Mouse (Mus musculus) yolk sac, embryonic 10.5 days (tissue): Measurements from ENCODE around the gene Tssk1.

ENCODE experiments used
- DNase-seq: peaks from one replicate; pipeline ENCODE4 v3.0.0-alpha.2; 2017; ENCODE audit warnings: low spot score

Gene Tssk1

GRCm38 (mm10) chr16:17893923-17894322 is at the start of gene Tssk1:
Gene Tssk1 (plus strand): TSS chr16:17894223.
- no peak for DNase-seq

GRCm38 (mm10) chr16:17848431-17848830 is 45.6 kb upstream of the Tssk1 start:
- no peak for DNase-seq

- DNase-seq = peak; percentile 26
Observed at GRCm38 (mm10) chr16:17848928-17849327, 45.1 kb upstream of the Tssk1 start.

- no peak for DNase-seq
Observed at GRCm38 (mm10) chr16:17849486-17849885, 44.5 kb upstream of the Tssk1 start.

GRCm38 (mm10) chr16:17851331-17851730 is 42.7 kb upstream of the Tssk1 start:
- DNase-seq = no peak

GRCm38 (mm10) chr16:17851860-17852259 is 42.2 kb upstream of the Tssk1 start:
- no peak for DNase-seq

- DNase-seq = no peak
Observed at GRCm38 (mm10) chr16:17853263-17853662, 40.8 kb upstream of the Tssk1 start.

GRCm38 (mm10) chr16:17857157-17857556 is 36.9 kb upstream of the Tssk1 start:
- no peak for DNase-seq

GRCm38 (mm10) chr16:17858592-17858991 is 35.4 kb upstream of the Tssk1 start:
- no peak for DNase-seq

GRCm38 (mm10) chr16:17865293-17865692 is 28.7 kb upstream of the Tssk1 start:
- no peak for DNase-seq

- peak; percentile 78 for DNase-seq
Observed at GRCm38 (mm10) chr16:17865770-17866169, 28.3 kb upstream of the Tssk1 start.

GRCm38 (mm10) chr16:17871248-17871647 is 22.8 kb upstream of the Tssk1 start:
- no peak for DNase-seq

- DNase-seq = no peak
Observed at GRCm38 (mm10) chr16:17872995-17873394, 21.0 kb upstream of the Tssk1 start.

- DNase-seq = no peak
Observed at GRCm38 (mm10) chr16:17875174-17875573, 18.8 kb upstream of the Tssk1 start.

GRCm38 (mm10) chr16:17876096-17876495 is 17.9 kb upstream of the Tssk1 start:
- no peak for DNase-seq

GRCm38 (mm10) chr16:17879571-17879970 is 14.5 kb upstream of the Tssk1 start:
- DNase-seq = no peak

- DNase-seq = no peak
Observed at GRCm38 (mm10) chr16:17882196-17882595, 11.8 kb upstream of the Tssk1 start.

GRCm38 (mm10) chr16:17884116-17884515 is 9.9 kb upstream of the Tssk1 start:
- no peak for DNase-seq

- DNase-seq = no peak
Observed at GRCm38 (mm10) chr16:17889689-17890341, 4.2 kb upstream of the Tssk1 start.

GRCm38 (mm10) chr16:17890342-17890727 is 3.7 kb upstream of the Tssk1 start:
- DNase-seq = no peak

- peak; percentile 58 for DNase-seq
Observed at GRCm38 (mm10) chr16:17890917-17891566, 3.0 kb upstream of the Tssk1 start.

GRCm38 (mm10) chr16:17891567-17891959 is 2.5 kb upstream of the Tssk1 start, which contains the start of gene Gm20518:
Gene Gm20518 (minus strand): TSS chr16:17891671.
- DNase-seq = peak; percentile 98

- DNase-seq = no peak
Observed at GRCm38 (mm10) chr16:17892606-17893005, 1.4 kb upstream of the Tssk1 start.

- no peak for DNase-seq
Observed at GRCm38 (mm10) chr16:17896091-17896490, 2.1 kb downstream of the Tssk1 start.
